Mouse (Mus musculus) lung, postnatal 0 days (tissue): ENCODE measurements around the gene Sod3. TPM values are rescaled to one million over a fixed set of nuclear protein-coding genes. Genes with fewer than 3 reads are reported as not detected.

Experiments used
- ATAC-seq: fragments of 200-750 bp; cut with Nextera tagmentation; 2 replicates; pipeline ENCODE4 v1.8.0; 2017; ENCODE audit warnings: moderate library complexity
- DNase-seq: peaks from one replicate; pipeline ENCODE4 v3.0.0-alpha.2; 2016; ENCODE audit warnings: low spot score
- H3K27ac ChIP-seq: fragments of 300-500 bp; sonication (generic); 2 replicates; pipeline ENCODE4 v1.5.1; 2014; ENCODE audit warnings: antibody characterized with exemption, mild to moderate bottlenecking, low read length, mixed read lengths
- H3K27me3 ChIP-seq: fragments of 300-500 bp; sonication (generic); replicated peaks from 2 replicates; pipeline ENCODE4 v1.6.1; 2014; ENCODE audit warnings: low read length, mixed read lengths; ENCODE audit not compliant: insufficient read depth
- H3K36me3 ChIP-seq: fragments of 300-500 bp; sonication (generic); 2 replicates; pipeline ENCODE4 v1.6.1; 2014; ENCODE audit warnings: low read length, mixed read lengths; ENCODE audit not compliant: insufficient read depth
- H3K4me1 ChIP-seq: fragments of 300-500 bp; sonication (generic); 2 replicates; pipeline ENCODE4 v1.6.1; 2014; ENCODE audit warnings: antibody characterized with exemption, low read depth, low read length, mixed read lengths; ENCODE audit not compliant: insufficient read depth
- H3K4me2 ChIP-seq: fragments of 300-500 bp; sonication (generic); replicated peaks from 2 replicates; pipeline ENCODE4 v1.6.1; 2014; ENCODE audit warnings: low read depth, mild to moderate bottlenecking, low read length, moderate library complexity, mixed read lengths
- H3K4me3 ChIP-seq: fragments of 300-500 bp; sonication (generic); 2 replicates; pipeline ENCODE4 v1.5.1; 2014; ENCODE audit warnings: low read depth, low read length
- H3K9ac ChIP-seq: fragments of 300-500 bp; sonication (generic); replicated peaks from 2 replicates; pipeline ENCODE4 v1.6.1; 2014; ENCODE audit warnings: low read depth, mild to moderate bottlenecking
- H3K9me3 ChIP-seq: fragments of 300-500 bp; sonication (generic); 2 replicates; pipeline ENCODE4 v1.6.1; 2016; ENCODE audit warnings: low read length, mixed read lengths
- CTCF ChIP-seq: IDR thresholded peaks from 2 replicates; pipeline ENCODE4 v1.5.1; 2016; ENCODE audit warnings: antibody characterized with exemption, mild to moderate bottlenecking
- EP300 ChIP-seq: IDR thresholded peaks from 2 replicates; pipeline ENCODE4 v1.6.1; 2016; ENCODE audit warnings: antibody characterized with exemption, mild to moderate bottlenecking, control low read depth
- WGBS: fragments of 180-500 bp; shearing (Covaris S2); extraction: QIAGEN DNeasy Blood & Tissue Kit; methylation state at CpG from one replicate; pipeline ENCODE4 v1.1.7; 2014; 5-methylcytosine and 5-hydroxymethylcytosine counted together
- polyA plus RNA-seq: library from polyadenylated mRNA; unstranded; fragments of >200 nt; fragmentation: Nextera tagmentation; extraction: Ambion mirVana; gene quantifications from 2 replicates; pipeline ENCODE4 v1.2.1, GENCODE M21; 2015

Sod3 gene
- polyA plus RNA-seq, 1 experiment from 2014 or later = 16.8 TPM

DNA sequence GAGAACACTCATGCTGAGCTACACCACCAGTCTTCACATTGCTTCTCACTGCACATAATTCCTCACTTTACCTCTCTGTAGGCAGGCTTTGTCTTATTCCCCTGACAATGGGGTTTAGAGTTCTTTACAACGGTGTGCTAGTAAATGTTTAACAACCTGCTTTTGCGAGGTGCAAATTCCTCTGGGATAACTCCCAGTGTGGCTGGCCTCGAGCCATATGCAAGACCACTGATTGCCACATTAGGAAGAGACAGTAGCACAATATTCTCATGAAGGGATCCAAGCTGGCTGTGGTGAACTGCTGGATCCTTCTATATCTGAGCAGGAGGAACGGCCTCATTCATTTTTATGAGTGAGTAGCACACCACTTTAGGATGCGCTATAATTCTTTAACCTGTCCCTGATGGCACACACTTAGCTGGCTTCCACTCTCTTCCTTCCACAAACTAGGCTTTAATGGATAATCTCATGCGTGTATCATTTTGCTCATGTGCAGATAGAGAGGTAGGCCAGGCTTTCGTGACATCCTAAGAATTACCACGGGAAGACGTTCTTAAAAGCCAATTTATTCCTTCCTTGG lies 6.3 kb upstream of the Sod3 start:
- no peak overlapping the region for H3K27ac ChIP-seq
- H3K4me1 ChIP-seq = peaks cover 3% of the 10 kb centered on the region; the same call in 1 of the 2 replicates
- H3K9ac ChIP-seq = no peak overlapping the region
- H3K27me3 ChIP-seq = no peaks in the 10 kb centered on the region
- no peaks in the 10 kb centered on the region for H3K36me3 ChIP-seq
- DNase-seq = no peak
- TF ChIP-seq CTCF = no peak
- TF ChIP-seq EP300 = no peak
- WGBS = 57% methylated on average over 9 of the region's 9 CpGs
- no peak overlapping the region for H3K4me3 ChIP-seq
- H3K9me3 ChIP-seq = no peaks in the 10 kb centered on the region
- no peak overlapping the region for H3K4me2 ChIP-seq
- no peak for ATAC-seq

DNA sequence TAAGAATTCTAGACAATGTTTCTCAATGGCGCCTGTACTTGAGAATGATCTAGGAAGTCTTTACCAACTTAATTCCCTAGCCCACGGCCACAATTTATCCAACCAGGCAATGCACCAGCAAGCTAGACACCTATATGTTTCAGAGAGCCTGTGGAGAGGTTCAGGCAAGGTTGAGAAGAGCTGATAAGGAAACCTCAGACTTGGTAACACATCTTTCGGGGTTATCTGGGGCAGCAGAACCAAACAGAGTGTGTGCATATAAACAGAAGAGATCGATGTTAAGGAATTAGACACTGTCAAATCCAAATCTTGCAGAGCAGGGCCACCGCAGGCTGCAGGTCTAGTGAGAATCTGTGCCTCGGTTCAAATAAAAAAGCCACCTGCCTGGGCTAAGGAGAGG lies 5.5 kb upstream of the Sod3 start:
- Histone ChIP-seq H3K4me2 (no peak overlapping the region), H3K4me3 (no peak overlapping the region), H3K36me3 (no peaks in the 10 kb centered on the region), H3K9me3 (no peaks in the 10 kb centered on the region), H3K27me3 (no peaks in the 10 kb centered on the region), H3K4me1 (peaks cover 3% of the 10 kb centered on the region; the same call in 1 of the 2 replicates), H3K9ac (no peak overlapping the region), H3K27ac (no peak overlapping the region)
- 68% methylated on average over 6 of the region's 6 CpGs for WGBS
- TF ChIP-seq CTCF = no peak
- TF ChIP-seq EP300 = no peak
- no peak for ATAC-seq
- DNase-seq = no peak

DNA sequence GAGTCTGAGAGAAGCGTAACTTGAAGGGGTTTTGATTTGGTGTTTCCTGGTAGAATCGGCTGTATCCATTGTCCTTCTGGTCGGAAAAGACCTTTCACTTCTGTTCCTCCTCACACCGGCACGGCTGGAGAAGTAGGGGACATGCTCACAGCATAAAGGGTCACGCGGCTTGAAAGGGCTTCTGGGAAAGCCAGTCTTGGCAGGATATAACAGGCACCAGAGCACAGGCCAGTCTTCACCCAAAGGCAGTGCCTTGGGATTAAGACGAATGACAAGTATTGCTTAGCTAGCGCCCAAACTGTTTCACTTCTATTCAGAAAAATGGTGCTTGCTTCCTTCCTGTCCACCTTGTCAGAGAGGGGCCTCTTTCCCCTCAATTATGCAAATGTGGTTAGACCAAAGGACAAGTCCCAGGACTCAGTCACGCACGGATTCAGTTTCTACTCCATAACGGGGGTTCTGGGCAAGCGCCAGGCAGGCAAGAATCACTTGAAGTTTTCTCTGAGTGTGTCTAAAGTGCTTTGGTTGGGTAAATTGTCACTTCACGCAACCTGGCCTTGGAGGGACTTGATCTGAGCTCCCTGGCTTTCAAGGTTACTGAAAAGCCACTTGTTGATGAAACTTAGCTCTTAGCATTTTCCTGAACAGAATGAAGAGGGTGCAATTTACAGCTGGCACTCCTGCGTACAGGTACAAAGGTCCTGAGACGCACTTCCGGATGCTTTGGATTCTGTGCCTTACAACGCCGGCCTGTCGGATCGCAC lies 3.1 kb upstream of the Sod3 start:
- Histone ChIP-seq H3K27me3 (no peaks in the 10 kb centered on the region), H3K4me1 (peaks cover 12% of the 10 kb centered on the region), H3K9ac (no peak overlapping the region), H3K36me3 (no peaks in the 10 kb centered on the region), H3K4me2 (peak overlapping the region; percentile 14), H3K27ac (peak overlapping the region; percentile 61), H3K9me3 (no peaks in the 10 kb centered on the region), H3K4me3 (no peak overlapping the region)
- ATAC-seq (peak; percentile 85), DNase-seq (peak; percentile 85)
- no peak for TF ChIP-seq CTCF
- peak; percentile 47; the same call in 1 of the 2 replicates for TF ChIP-seq EP300
- 44% methylated on average over 21 of the region's 21 CpGs for WGBS

DNA sequence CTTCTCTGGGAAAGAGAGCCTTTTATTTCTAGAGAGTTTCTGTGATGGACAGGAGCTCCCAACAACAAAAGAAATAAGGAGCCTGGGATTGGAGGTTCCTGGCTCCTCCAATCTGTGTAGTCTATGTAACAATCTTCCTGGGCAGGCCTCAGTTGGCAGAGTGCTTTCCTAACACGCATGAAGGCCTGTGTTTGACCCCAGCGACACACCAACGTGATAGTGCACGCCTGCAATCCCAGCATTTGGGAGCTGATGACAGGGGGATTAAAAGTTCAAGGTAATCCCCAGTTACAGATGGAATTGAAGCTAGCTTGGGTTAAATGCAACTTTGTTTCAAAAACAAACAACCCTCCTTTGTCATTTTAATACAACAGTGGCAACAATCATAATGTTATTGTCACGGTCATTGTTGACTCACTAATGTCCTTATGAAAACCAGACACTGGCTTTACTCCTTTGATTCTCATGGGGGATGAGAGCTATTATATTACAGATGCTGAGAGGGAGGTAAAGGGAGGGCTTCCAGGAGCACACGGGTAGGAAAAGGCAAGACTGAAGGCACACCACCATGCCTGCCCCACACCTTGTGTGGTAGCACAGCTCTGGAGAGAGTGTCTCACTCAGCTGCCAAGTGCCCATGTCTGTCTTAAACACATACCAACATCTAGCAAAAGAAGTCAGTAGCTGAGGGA lies 669 bp upstream of the Sod3 start:
- no peaks in the 10 kb centered on the region for H3K9me3 ChIP-seq
- no peak overlapping the region for H3K4me2 ChIP-seq
- no peaks in the 10 kb centered on the region for H3K36me3 ChIP-seq
- DNase-seq (no peak), ATAC-seq (no peak)
- TF ChIP-seq EP300 (no peak), CTCF (no peak)
- WGBS = 67% methylated on average over 6 of the region's 6 CpGs
- no peak overlapping the region for H3K9ac ChIP-seq
- H3K4me3 ChIP-seq = no peak overlapping the region
- peaks cover 12% of the 10 kb centered on the region for H3K4me1 ChIP-seq
- no peaks in the 10 kb centered on the region for H3K27me3 ChIP-seq
- no peak overlapping the region for H3K27ac ChIP-seq

DNA sequence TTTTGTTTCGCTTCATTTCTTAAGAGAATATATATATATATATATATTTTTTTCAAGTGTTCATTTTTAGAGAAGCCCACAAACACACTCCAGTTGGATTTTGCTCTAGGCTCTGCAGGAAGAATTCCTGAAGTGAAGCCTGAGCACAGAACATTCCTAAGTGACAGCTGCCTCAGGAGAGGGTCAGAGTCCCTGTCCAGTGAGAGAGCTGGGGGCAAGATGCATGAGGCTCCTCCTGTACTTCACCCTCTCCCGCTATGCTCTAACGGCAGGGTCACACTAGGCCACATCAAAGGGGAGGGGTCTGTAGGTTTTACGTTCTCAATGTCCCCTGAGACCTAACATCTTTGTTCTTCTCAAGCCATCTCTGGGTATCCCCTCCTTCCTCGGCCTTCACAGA lies 930 bp downstream of the Sod3 start:
- peak overlapping the region; percentile 19; the same call in 1 of the 2 replicates for H3K4me2 ChIP-seq
- no peak overlapping the region for H3K4me3 ChIP-seq
- 53% methylated on average over 5 of the region's 5 CpGs for WGBS
- no peaks in the 10 kb centered on the region for H3K9me3 ChIP-seq
- H3K9ac ChIP-seq = no peak overlapping the region
- no peaks in the 10 kb centered on the region for H3K27me3 ChIP-seq
- DNase-seq (no peak), ATAC-seq (no peak)
- H3K36me3 ChIP-seq = no peaks in the 10 kb centered on the region
- H3K4me1 ChIP-seq = peaks cover 12% of the 10 kb centered on the region
- TF ChIP-seq EP300 (no peak), CTCF (no peak)
- H3K27ac ChIP-seq = no peak overlapping the region

- no peak overlapping the region for H3K9ac ChIP-seq
Observed at GRCm38 (mm10) chr5:52365930-52366329, 2.3 kb downstream of the Sod3 start.

More at GRCm38 (mm10) chr5:52365930-52366329, 2.3 kb downstream of the Sod3 start:
- Histone ChIP-seq H3K27ac (no peak overlapping the region), H3K9me3 (no peaks in the 10 kb centered on the region), H3K27me3 (no peaks in the 10 kb centered on the region), H3K36me3 (no peaks in the 10 kb centered on the region), H3K4me3 (no peak overlapping the region), H3K4me1 (peaks cover 9% of the 10 kb centered on the region; the same call in 1 of the 2 replicates), H3K4me2 (no peak overlapping the region)
- 80% methylated on average over 5 of the region's 5 CpGs for WGBS
- TF ChIP-seq EP300 (no peak), CTCF (no peak)
- DNase-seq (no peak), ATAC-seq (no peak)
